Mouse (Mus musculus) liver, postnatal 0 days (tissue): ENCODE measurements around the gene Cep128. TPM values are rescaled to one million over a fixed set of nuclear protein-coding genes. Genes with fewer than 3 reads are reported as not detected.
A peak's percentile ranks its signal among the peaks of the same experiment; 100 is the strongest.
"Not testable (repeated sequence)": the region's sequence is repeated elsewhere in the genome, so short reads cannot be mapped to it uniquely, and the experiment has no call there.

Source experiments
- ATAC-seq: fragments of 200-750 bp; cut with Nextera tagmentation; 2 replicates; pipeline ENCODE4 v1.8.0; 2017; ENCODE audit warnings: mild to moderate bottlenecking, moderate library complexity
- DNase-seq: peaks from one replicate; pipeline ENCODE4 v3.0.0-alpha.2; 2016
- H3K27ac ChIP-seq: fragments of 300-500 bp; sonication (generic); 2 replicates; pipeline ENCODE4 v1.5.1; 2014; ENCODE audit warnings: antibody characterized with exemption, moderate library complexity, mild to moderate bottlenecking, low read depth
- H3K27me3 ChIP-seq: fragments of 300-500 bp; sonication (generic); 2 replicates; pipeline ENCODE4 v1.6.1; 2014; ENCODE audit warnings: low read length, control low read depth, mixed read lengths; ENCODE audit not compliant: insufficient read depth
- H3K36me3 ChIP-seq: fragments of 300-500 bp; sonication (generic); replicated peaks from 2 replicates; pipeline ENCODE4 v1.6.1; 2014; ENCODE audit warnings: mild to moderate bottlenecking, control low read depth, low read length, moderate library complexity, mixed read lengths; ENCODE audit not compliant: insufficient read depth
- H3K4me1 ChIP-seq: fragments of 300-500 bp; sonication (generic); 2 replicates; pipeline ENCODE4 v1.6.1; 2014; ENCODE audit warnings: antibody characterized with exemption, mild to moderate bottlenecking, control low read depth; ENCODE audit not compliant: insufficient read depth
- H3K4me2 ChIP-seq: fragments of 300-500 bp; sonication (generic); 2 replicates; pipeline ENCODE4 v1.6.1; 2014; ENCODE audit warnings: low read depth, mild to moderate bottlenecking, low read length, moderate library complexity, mixed read lengths
- H3K4me3 ChIP-seq: fragments of 300-500 bp; sonication (generic); 2 replicates; pipeline ENCODE4 v1.5.1; 2014; ENCODE audit warnings: low read depth, low read length
- H3K9ac ChIP-seq: fragments of 300-500 bp; sonication (generic); replicated peaks from 2 replicates; pipeline ENCODE4 v1.6.1; 2014; ENCODE audit warnings: mild to moderate bottlenecking, moderate library complexity
- H3K9me3 ChIP-seq: fragments of 300-500 bp; sonication (generic); 2 replicates; pipeline ENCODE4 v1.6.1; 2016; ENCODE audit warnings: mild to moderate bottlenecking, control low read depth, low read length, mixed read lengths
- CTCF ChIP-seq: sonication (generic); IDR thresholded peaks from 2 replicates; pipeline ENCODE4 v1.5.1; 2016; ENCODE audit warnings: antibody characterized with exemption, low read depth
- EP300 ChIP-seq: IDR thresholded peaks from 2 replicates; pipeline ENCODE4 v1.6.1; 2016; ENCODE audit warnings: antibody characterized with exemption, low read depth, mild to moderate bottlenecking
- WGBS: fragments of 180-500 bp; shearing (Covaris S2); extraction: QIAGEN DNeasy Blood & Tissue Kit; methylation state at CpG from one replicate; pipeline ENCODE4 v1.1.7; 2014; ENCODE audit not compliant: insufficient replicate concordance; 5-methylcytosine and 5-hydroxymethylcytosine counted together
- polyA plus RNA-seq: library from polyadenylated mRNA; unstranded; fragments of >200 nt; fragmentation: Nextera tagmentation; extraction: Ambion mirVana; gene quantifications from 2 replicates; pipeline ENCODE4 v1.2.1, GENCODE M21; 2015

Gene Cep128
- polyA plus RNA-seq, 1 experiment from 2014 or later, result 3.7 TPM

- H3K4me3 ChIP-seq, result peak overlapping the region; percentile 88
- H3K4me1 ChIP-seq, result peaks cover 5% of the 10 kb centered on the region; the same call in 1 of the 2 replicates
- peaks cover 9% of the 10 kb centered on the region for H3K36me3 ChIP-seq
- WGBS, result 2% methylated on average over 22 of the region's 22 CpGs
- H3K27ac ChIP-seq, result peak overlapping the region; percentile 69
- no peak for TF ChIP-seq CTCF
- TF ChIP-seq EP300, result no peak
- peak overlapping the region; percentile 96 for H3K4me2 ChIP-seq
- H3K9ac ChIP-seq, result peak overlapping the region; percentile 71
- peak; percentile 56 for ATAC-seq
- H3K27me3 ChIP-seq, result no peaks in the 10 kb centered on the region
- H3K9me3 ChIP-seq, result no peaks in the 10 kb centered on the region
- DNase-seq, result no peak
These were observed 519 bp downstream of the Cep128 start for GRCm38 (mm10) chr12:91383516-91384264.

DNA sequence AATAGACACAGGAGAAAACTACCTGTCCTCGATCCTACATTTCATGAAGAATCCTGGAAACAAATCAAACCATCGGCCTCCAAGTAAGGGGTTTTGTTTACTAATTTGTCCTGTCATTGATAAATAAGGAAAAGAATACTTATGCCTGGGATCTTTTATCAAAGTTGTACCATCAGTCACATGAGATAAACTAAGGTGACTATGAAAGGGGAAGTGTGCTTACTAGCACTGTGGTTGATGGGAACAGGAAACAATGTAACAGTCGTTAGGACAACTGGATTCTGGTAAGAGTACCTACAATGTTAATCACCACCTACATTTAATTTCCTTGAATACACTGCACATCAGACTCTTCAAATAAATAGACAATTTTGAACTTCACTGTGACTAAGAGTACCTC lies 15.0 kb downstream of the Cep128 start:
- ATAC-seq, result no peak
- H3K9ac ChIP-seq, result no peak overlapping the region
- peaks cover 3% of the 10 kb centered on the region; the same call in 1 of the 2 replicates for H3K36me3 ChIP-seq
- WGBS, result 73% methylated on average over 3 of the region's 3 CpGs
- H3K4me2 ChIP-seq, result no peak overlapping the region
- no peaks in the 10 kb centered on the region for H3K27me3 ChIP-seq
- H3K9me3 ChIP-seq, result no peaks in the 10 kb centered on the region
- H3K27ac ChIP-seq, result no peak overlapping the region
- no peak for TF ChIP-seq CTCF
- no peak for TF ChIP-seq EP300
- H3K4me1 ChIP-seq, result no peaks in the 10 kb centered on the region
- DNase-seq, result no peak
- no peak overlapping the region for H3K4me3 ChIP-seq

GRCm38 (mm10) chr12:91353783-91354182 lies 30.4 kb downstream of the Cep128 start:
- Histone ChIP-seq H3K27ac (no peak overlapping the region), H3K36me3 (no peaks in the 10 kb centered on the region), H3K4me3 (no peak overlapping the region), H3K9me3 (no peaks in the 10 kb centered on the region), H3K4me1 (no peaks in the 10 kb centered on the region), H3K9ac (no peak overlapping the region), H3K27me3 (no peaks in the 10 kb centered on the region), H3K4me2 (no peak overlapping the region)
- ATAC-seq, result peak; percentile 56; the same call in 1 of the 2 replicates
- DNase-seq, result no peak
- 57% methylated on average over 8 of the region's 8 CpGs for WGBS
- TF ChIP-seq CTCF (no peak), EP300 (no peak)

DNA sequence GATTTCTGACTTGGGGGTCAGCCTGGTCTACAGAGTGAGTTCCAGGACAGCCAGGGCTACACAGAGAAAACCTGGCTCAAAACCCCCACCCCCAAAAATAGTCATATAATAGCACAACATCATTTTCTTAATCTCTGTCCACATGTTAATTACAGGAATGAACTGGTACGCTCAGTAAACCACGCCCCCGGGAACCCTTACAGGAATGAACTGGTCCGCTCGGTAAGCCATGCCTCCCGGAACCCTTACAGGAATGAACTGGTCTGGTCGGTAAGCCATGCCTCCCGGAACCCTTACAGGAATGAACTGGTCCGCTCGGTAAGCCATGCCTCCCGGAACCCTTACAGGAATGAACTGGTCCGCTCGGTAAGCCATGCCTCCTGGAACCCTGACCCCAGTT lies 45.6 kb downstream of the Cep128 start:
- H3K4me3 ChIP-seq, H3K4me2 ChIP-seq, H3K36me3 ChIP-seq, H3K27ac ChIP-seq, H3K27me3 ChIP-seq, ATAC-seq, H3K9ac ChIP-seq, DNase-seq, H3K4me1 ChIP-seq, H3K9me3 ChIP-seq: not testable (repeated sequence)
- 89% methylated on average over 13 of the region's 13 CpGs for WGBS

DNA sequence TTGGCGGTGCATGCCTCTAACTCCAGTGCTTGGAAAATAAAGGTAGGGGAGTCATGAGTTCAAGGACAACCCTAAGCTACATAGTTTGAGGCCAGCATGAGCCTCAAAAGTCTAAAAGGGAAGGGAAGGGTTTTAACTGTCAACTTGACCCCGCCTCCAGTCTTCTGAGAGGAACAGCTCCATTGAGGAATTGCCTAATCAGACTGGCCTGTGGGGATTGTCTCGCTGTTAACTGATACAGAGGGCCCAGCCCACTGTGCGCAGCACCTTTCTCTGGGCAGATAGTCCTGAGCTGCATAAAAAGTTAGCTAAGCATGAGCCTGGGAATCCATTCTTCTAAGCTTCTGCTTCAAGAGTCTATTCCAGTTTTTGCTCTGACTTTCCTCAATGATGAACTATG lies 56.7 kb downstream of the Cep128 start:
- Histone ChIP-seq H3K9ac (no peak overlapping the region), H3K4me3 (no peak overlapping the region), H3K9me3 (no peaks in the 10 kb centered on the region), H3K27ac (no peak overlapping the region), H3K4me1 (0 out of 2 replicates have a peak, but pooled peaks cover 2% of the 10 kb centered on the region), H3K36me3 (peaks cover 5% of the 10 kb centered on the region; the same call in 1 of the 2 replicates), H3K4me2 (no peak overlapping the region), H3K27me3 (no peaks in the 10 kb centered on the region)
- WGBS, result 50% methylated on average over 4 of the region's 4 CpGs
- TF ChIP-seq EP300 (no peak), CTCF (no peak)
- ATAC-seq (no peak), DNase-seq (no peak)

GRCm38 (mm10) chr12:91326104-91326503 lies 58.1 kb downstream of the Cep128 start:
- Histone ChIP-seq H3K36me3 (peaks cover 5% of the 10 kb centered on the region; the same call in 1 of the 2 replicates), H3K27ac (no peak overlapping the region), H3K4me3 (no peak overlapping the region), H3K27me3 (no peaks in the 10 kb centered on the region), H3K9ac (no peak overlapping the region), H3K4me1 (0 out of 2 replicates have a peak, but pooled peaks cover 2% of the 10 kb centered on the region), H3K4me2 (no peak overlapping the region), H3K9me3 (no peaks in the 10 kb centered on the region)
- TF ChIP-seq CTCF, result peak; percentile 68
- TF ChIP-seq EP300, result no peak
- WGBS, result 56% methylated on average over 6 of the region's 6 CpGs
- DNase-seq (no peak), ATAC-seq (no peak)
